Mouse (Mus musculus) Patski (cell line): ENCODE data around the gene Slc25a22. TPM values are rescaled to one million over a fixed set of nuclear protein-coding genes. Genes with fewer than 3 reads are reported as not detected.
"Not testable (repeated sequence)": the region's sequence is repeated elsewhere in the genome, so short reads cannot be mapped to it uniquely, and the experiment has no call there.

Experiments
- ATAC-seq: fragments of 100-300 bp; one replicate; pipeline ENCODE4 v1.8.0; 2021
- CTCF ChIA-PET: fragments of 350-600 bp; sonication (Branson Sonifier 250); formaldehyde crosslinking; loops from one replicate; lab custom pipeline; 2022; ENCODE audit warnings: inconsistent platforms; lab: Charles Lee
- POLR2A ChIA-PET: fragments of 350-600 bp; sonication (Branson Sonifier 250); formaldehyde crosslinking; loops from one replicate; lab custom pipeline; 2022; ENCODE audit warnings: antibody characterized with exemption, inconsistent platforms; lab: Charles Lee
- DNase-seq: peaks from one replicate; pipeline ENCODE4 v3.0.0-alpha.2; 2011; ENCODE audit warnings: low read depth, low spot score
- H3K27me3 ChIP-seq: fragments of 371-371 bp; one replicate; pipeline ENCODE4 v1.5.1; 2021
- CTCF ChIP-seq: fragments of 100-300 bp; IDR thresholded peaks from one replicate; pipeline ENCODE4 v1.5.1; 2021
- in situ Hi-C: fragments of 300-500 bp; cut with MboI; formaldehyde crosslinking; loops from 3 replicates; pipeline ENCODE4 v1.11.1; 2018; ENCODE audit warnings: low pct_unique_long_range_greater_than_20kb, mixed read lengths
- polyA plus RNA-seq: library from polyadenylated mRNA; unstranded; gene quantifications from one replicate; pipeline ENCODE4 v1.2.3, GENCODE M21; 2021

The Slc25a22 gene
- polyA plus RNA-seq, 1 experiment from 2014 or later: 20.6 TPM

DNA sequence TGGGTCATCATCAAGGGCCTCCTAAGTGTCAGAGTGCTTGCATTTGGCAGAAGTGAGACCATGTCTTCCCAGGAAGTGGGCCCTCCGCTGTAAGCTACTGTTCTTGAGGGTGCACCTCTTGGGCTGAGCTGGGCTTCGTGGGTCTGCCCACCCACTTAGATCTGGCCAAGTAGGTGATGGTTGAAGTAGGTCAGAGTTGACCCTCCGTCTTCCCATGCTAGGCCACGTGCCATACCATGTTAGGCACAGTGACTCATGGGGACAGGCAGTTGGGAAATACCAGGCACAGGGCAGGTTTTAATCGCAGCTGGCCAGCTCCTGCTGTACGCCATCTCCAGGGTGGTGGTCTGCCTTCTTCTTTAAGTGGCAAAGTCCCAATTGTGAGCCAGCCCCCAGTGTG lies 19.0 kb upstream of the Slc25a22 start:
- DNase-seq: no peak
- ChIA-PET CTCF (interaction anchor here (0.9 to 1.7 kb wide), 4 partner anchors 10 to 96 kb away, joined by 3 to 6 read pairs (median 4); partner anchors contain the start of gene Cd151), POLR2A (interaction anchor here (0.6 to 6.5 kb wide), 5 partner anchors 9 to 100 kb away, joined by 3 to 47 read pairs (median 3); partner anchors contain the start of gene Cd151)
- no peak for ATAC-seq
- in situ Hi-C loops: loop anchor here (25.0 kb wide), 1 partner anchor 931 kb away; the partner anchor contains the start of genes Ctsd and Gm49369
- H3K27me3 ChIP-seq: no peaks in the 10 kb centered on the region
- no peak for TF ChIP-seq CTCF

DNA sequence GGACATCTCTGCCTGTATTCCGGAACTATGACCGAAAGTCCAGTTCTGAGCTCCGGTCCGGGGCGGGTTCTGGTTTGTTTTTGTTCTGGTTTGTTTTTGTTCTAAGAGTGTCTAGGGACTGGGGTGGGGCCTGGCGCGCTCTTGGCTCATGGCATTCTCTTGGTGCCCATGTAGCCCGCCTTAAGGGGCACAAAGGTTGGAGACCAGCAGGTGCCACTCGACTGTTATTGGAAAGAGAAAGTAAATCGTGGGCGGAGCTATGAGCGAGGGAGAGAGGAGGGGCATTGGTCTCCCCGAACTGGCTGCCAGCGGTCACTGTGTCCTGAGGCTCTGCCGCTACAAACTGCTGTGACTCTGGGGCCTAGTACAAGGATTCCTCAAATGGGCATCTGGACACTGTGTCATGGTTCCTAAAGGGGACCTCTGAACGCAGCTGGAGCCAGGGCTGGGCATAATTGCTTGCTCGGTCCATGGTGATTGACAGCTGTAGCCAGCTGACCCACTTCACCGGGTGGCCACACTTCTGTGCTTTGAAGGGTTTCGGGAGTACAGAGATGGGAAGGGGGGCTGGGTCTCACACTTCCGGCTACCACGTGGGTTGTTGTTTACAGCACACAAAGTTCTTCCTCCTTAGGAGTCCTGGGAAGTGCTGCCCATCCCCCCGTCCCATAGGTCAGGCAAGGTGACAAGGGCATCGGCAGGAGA lies 18.1 kb upstream of the Slc25a22 start:
- peak; percentile 29 for ATAC-seq
- DNase-seq: no peak
- no peaks in the 10 kb centered on the region for H3K27me3 ChIP-seq
- TF ChIP-seq CTCF: no peak
- in situ Hi-C loops: loop anchor here (25.0 kb wide), 1 partner anchor 932 kb away; the partner anchor contains the start of genes Ctsd and Gm49369
- CTCF ChIA-PET: interaction anchor here (1.1 to 1.3 kb wide), 2 partner anchors 14 to 17 kb away, joined by 3 read pairs; no protein-coding TSS in a partner anchor
- POLR2A ChIA-PET: interaction anchor here (1.2 to 6.5 kb wide), 5 partner anchors 9 to 24 kb away, joined by 3 to 47 read pairs (median 4); partner anchors contain the start of gene Cd151

DNA sequence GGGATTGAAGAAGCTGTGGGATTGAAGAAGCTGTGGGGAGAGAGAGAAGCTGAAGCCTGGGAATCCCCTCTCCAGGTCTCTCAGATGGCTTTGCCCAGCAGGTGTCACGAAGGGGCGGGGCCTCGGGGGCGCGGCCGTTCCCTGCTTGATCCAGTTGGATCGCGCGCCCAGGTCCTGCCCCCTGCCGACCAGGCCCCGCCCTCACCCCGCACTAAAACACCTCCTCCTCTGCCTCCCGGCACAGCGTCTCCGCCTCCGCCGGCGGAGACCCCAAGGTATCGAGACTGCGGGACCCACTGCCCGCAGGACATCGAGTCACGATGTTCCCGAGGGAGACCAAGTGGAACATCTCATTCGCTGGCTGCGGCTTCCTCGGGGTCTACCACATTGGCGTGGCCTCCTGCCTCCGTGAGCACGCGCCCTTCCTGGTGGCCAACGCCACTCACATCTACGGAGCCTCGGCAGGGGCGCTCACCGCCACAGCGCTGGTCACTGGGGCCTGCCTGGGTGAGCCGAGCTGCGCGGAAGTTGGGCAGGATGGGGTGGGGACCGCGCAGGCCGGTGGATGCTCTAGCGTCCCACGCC lies 17.4 kb upstream of the Slc25a22 start, which contains the start of gene Pnpla2:
Gene Pnpla2 (plus strand): TSS at position 232 of the 585 bp plus-strand sequence.
- POLR2A ChIA-PET: interaction anchor here (0.9 to 6.5 kb wide), 4 partner anchors 13 to 25 kb away, joined by 3 to 47 read pairs (median 4); partner anchors contain the start of gene Cd151
- no peak for TF ChIP-seq CTCF
- peak; percentile 77 for ATAC-seq

DNA sequence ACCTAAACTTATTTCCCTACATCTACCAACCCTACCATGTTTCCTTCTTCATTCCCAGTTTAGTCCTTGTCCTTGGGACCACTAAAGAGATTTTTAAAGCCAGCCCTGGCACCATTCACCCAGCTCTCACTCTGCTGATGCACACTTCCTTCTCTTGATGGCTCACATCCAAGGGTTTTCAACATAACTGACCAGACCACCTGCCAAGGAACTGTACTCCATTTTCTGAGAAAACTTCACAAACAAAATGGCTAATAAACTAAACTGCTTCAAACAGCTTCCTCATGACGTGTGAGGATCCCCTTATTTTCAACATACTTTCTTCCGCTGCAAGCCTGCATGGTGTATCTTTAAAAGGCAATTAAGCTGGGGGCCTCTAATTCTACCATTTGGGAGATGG lies 15.9 kb upstream of the Slc25a22 start:
- no peak for ATAC-seq
- in situ Hi-C loops: loop anchor here (5.0 to 25.0 kb wide), 2 partner anchors 41 to 934 kb away; partner anchors contain the start of genes Ctsd, Gatd1 and Gm49369
- ChIA-PET POLR2A (interaction anchor here (0.9 to 6.5 kb wide), 2 partner anchors 14 to 15 kb away, joined by 4 to 47 read pairs; partner anchors contain the start of gene Cd151), CTCF (interaction anchor here (1.3 to 3.4 kb wide), 2 partner anchors 15 to 17 kb away, joined by 3 to 11 read pairs; no protein-coding TSS in a partner anchor)
- H3K27me3 ChIP-seq: no peaks in the 10 kb centered on the region
- TF ChIP-seq CTCF: no peak
- no peak for DNase-seq

More for the DNA sequence above, 17.4 kb upstream of the Slc25a22 start, which contains the start of gene Pnpla2:
- H3K27me3 ChIP-seq: no peaks in the 10 kb centered on the region
- in situ Hi-C loops: loop anchor here (5.0 to 25.0 kb wide), 2 partner anchors 43 to 932 kb away; partner anchors contain the start of genes Ctsd, Gatd1 and Gm49369
- CTCF ChIA-PET: interaction anchor here (1.1 to 1.3 kb wide), 2 partner anchors 14 to 17 kb away, joined by 3 read pairs; no protein-coding TSS in a partner anchor
- DNase-seq: no peak

DNA sequence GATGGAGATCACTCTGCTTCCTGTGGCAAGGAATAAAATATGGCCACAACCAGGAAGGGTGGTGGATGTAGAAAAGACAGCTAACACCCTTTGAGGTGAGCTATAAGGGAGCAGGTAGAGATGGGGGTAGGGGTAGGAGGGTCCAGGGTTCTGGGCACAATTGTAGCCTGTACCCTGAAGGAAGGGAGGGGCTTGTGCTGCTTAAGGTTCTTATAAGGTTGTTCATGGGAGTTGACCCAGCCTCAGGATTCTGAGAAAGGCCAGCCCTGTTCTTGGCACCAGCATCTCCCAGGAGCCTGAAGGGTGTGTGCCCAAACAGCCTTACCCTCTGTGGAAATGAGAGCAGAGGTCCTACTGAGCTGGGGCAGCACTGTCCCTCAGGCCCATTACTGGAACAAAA lies 14.2 kb upstream of the Slc25a22 start:
- in situ Hi-C loops: loop anchor here (5.0 to 25.0 kb wide), 2 partner anchors 40 to 935 kb away; partner anchors contain the start of genes Ctsd, Gatd1 and Gm49369
- ATAC-seq (no peak), DNase-seq (no peak)
- ChIA-PET CTCF (interaction anchor here (1.3 to 3.4 kb wide), 2 partner anchors 17 to 29 kb away, joined by 3 to 11 read pairs; no protein-coding TSS in a partner anchor), POLR2A (no interaction called here)
- no peak for TF ChIP-seq CTCF
- H3K27me3 ChIP-seq: no peaks in the 10 kb centered on the region

DNA sequence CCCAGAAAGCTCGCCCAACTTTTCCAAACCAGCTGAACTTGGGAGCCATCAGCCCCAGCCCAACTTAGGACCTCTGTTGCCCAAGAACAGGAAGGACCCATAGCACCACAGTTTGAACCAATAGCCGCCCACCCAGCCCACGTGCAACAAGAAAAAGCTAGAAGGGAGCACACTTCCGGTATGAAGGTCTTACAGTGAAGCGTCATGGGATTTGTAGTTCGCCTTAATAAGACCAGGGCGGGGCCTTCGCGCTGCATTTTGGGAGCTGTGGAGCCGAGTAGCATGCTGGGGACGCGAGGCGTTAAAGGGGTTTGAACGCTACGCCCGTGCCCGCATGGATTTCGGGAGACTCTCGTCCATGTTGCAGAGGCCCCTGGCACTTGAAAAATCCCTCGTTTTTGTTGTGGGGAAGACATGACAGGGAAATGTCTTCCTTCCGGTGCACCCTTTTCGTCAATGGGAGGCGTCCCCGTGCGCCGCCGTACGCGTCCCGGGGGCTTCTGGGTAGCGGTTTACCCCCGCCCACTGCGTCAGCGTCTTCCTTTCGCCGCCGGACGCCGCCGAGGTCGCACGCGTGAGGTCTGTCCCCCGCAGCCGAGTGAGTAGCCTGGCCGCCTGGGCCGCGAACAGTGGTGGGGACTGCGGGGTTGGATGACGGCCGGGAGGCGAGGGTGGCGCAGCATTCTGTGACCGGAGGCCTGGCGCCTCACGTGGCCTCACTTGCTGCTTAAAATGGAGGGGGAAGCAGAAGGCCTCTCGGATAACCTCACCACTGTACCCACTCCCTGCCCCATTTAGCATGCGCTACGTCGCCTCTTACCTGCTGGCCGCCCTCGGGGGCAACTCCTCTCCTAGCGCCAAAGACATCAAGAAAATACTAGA lies 9.7 kb upstream of the Slc25a22 start, which contains the start of gene Rplp2:
Gene Rplp2 (plus strand): TSS at position 261 of the 882 bp plus-strand sequence.
- no peak for TF ChIP-seq CTCF
- ATAC-seq: peak; percentile 74
- ChIA-PET CTCF (interaction anchor here (1.4 kb wide), 1 partner anchor 39 kb away, joined by 3 read pairs; no protein-coding TSS in a partner anchor), POLR2A (interaction anchor here (0.8 to 1.1 kb wide), 2 partner anchors 9 to 21 kb away, joined by 3 read pairs; no protein-coding TSS in a partner anchor)
- H3K27me3 ChIP-seq: no peaks in the 10 kb centered on the region
- no peak for DNase-seq
- in situ Hi-C loops: no loop called here

DNA sequence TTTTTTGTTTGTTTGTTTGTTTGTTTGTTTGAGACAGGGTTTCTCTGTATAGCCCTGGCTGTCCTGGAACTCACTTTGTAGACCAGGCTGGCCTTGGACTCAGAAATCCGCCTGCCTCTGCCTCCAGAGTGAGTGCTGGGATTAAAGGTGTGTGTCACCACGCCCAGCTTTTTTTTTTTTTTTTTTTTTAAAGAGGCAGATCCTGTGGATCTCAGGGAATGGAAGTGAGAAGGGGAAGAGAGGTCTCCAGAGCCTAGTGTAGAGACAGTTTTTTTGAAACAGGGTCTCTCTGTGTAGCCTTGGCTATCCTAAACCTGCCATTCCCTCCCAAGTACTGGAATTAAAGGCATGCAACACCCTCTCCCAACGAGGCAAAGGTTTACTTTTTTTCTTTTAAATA lies 8.7 kb upstream of the Slc25a22 start:
- in situ Hi-C loops, ATAC-seq, CTCF ChIA-PET, DNase-seq, H3K27me3 ChIP-seq: not testable (repeated sequence)
- POLR2A ChIA-PET: interaction anchor here (0.8 to 1.1 kb wide), 2 partner anchors 10 to 22 kb away, joined by 3 read pairs; no protein-coding TSS in a partner anchor

DNA sequence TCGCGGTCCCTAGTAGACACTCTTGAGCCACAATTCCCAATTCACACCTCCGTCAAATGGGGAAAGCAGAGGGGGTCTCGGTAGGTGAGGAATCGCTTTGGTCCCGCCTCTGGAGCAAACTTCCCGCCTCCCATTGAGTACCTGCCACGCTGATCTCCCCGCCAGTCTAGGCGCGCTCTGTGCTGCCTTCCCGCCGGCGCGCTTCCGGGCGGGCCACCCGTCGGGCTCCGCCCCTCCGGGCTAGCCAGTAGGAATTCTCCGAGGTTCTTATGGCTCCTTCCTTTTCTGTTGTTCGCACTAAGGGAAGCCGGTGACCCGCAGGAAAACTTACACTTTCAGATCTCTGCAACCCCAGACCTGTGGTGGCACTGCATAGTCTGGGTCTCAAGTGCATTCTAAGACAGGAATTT lies 6.1 kb upstream of the Slc25a22 start, which contains the start of gene Pidd1:
Gene Pidd1 (minus strand): TSS at position 198 of the 410 bp plus-strand sequence.
- ChIA-PET CTCF (interaction anchor here (1.2 to 1.8 kb wide), 3 partner anchors 15 to 36 kb away, joined by 3 to 6 read pairs (median 4); partner anchors contain the start of gene Cend1), POLR2A (interaction anchor here (1.4 kb wide), 2 partner anchors 25 to 33 kb away, joined by 3 to 4 read pairs; no protein-coding TSS in a partner anchor)
- H3K27me3 ChIP-seq: no peaks in the 10 kb centered on the region
- TF ChIP-seq CTCF: no peak
- DNase-seq (no peak), ATAC-seq (peak; percentile 59)
- in situ Hi-C loops: no loop called here
